Mouse (Mus musculus): ENCODE measurements around the gene Gstp2.
"Not testable (repeated sequence)": the region's sequence is repeated elsewhere in the genome, so short reads cannot be mapped to it uniquely, and the experiment has no call there.

Gene Gstp2

DNA sequence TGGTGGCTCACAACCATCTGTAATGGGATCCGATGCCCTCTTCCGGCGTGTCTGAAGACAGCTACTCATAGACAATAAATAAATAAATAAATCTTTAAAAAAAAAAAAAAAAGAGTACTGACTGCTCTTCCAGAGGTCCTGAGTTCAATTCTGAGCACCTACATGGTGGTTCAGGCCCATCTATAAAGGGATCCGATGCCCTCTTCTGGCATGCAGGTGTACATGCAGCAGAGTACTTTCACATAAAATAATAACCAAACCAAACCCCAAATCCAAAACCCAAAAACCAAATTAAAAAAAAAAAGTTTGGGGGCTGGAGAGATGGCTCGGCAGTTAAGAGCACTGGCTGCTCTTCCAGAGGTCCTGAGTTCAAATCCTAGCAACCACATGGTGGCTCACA, 3.2 kb upstream of the Gstp2 start:
- DNase-seq (ENCODE audit: low spot score) = not testable (repeated sequence)

GRCm38 (mm10) chr19:4047859-4048258, 2.0 kb upstream of the Gstp2 start:
- DNase-seq (ENCODE audit: low spot score) = peak; percentile 70

DNA sequence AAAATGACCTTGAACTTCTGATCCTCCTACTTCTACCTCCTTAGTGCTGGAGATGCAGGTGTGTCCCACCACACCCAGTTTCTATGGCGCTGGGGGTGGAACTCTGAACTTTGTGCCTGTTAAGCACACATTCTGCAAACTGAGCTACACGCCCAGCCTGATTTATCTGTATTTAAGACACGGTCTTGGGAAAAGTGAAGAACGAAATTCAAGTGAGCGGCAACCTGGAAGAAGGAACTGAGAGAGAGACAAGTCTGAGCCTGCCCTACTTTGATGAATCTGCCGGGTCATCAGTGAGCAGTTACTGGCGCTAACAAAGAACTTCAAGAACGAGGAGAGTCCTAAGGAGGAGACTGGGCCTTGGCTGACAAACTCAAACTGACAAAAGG, 1.0 kb upstream of the Gstp2 start:
- DNase-seq (ENCODE audit: low spot score) = no peak

- DNase-seq (ENCODE audit: low spot score) = not testable (repeated sequence)
These were observed 1.7 kb downstream of the Gstp2 start for GRCm38 (mm10) chr19:4044109-4044508.

GRCm38 (mm10) chr19:4042124-4042523, 3.7 kb downstream of the Gstp2 start:
- no peak for DNase-seq (ENCODE audit: low spot score)

- DNase-seq (ENCODE audit: low spot score) = not testable (repeated sequence)
These were observed 4.3 kb downstream of the Gstp2 start for GRCm38 (mm10) chr19:4041500-4041899.

DNA sequence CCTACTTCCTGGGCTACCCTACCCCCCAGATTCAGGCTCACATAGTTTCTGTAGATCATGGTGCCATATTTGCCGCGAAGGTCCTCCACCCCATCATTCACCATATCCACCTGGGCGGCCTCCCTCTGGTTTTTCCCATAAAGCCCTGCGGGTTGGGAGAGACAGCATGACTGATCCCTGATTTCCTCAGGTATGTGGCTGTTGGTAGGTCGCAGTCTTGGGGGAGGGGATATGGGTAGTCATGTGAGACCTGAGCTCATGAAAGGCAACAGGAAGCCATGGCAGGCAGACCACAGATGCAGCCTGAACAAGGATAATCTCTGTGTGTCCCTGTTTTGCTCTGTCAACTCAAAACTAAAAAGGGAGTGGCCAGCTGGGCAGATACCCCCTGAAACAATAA, 4.9 kb downstream of the Gstp2 start:
- DNase-seq (ENCODE audit: low spot score) = not testable (repeated sequence)

DNA sequence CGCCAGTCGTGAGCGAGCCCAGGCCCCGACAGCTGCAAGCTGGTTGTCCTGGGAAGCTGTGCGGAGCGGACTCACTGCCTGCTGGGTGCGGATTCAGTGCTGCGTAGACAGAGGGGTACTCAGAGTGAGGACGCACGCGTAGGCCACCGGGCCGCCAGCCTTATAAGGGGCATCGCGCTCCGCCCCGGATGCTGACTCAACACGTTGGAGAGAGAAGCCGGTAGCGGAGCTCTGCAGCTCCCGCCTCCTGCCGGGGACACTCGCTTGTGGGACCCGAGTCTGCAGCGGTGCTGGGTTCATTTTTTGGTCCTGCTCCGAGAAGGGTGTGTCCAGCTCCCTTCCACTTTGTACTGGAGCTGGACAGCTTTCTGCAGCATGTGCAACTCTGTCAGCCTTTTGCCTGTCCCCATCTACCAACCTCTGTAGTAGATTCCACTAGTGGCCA, 8.0 kb downstream of the Gstp2 start, which contains the start of gene Gstp1:
Gstp1 (minus strand) TSS at position 198 of the 445 bp plus-strand sequence.
- DNase-seq (ENCODE audit: low spot score) = peak; percentile 88

GRCm38 (mm10) chr19:4037154-4037787, 8.6 kb downstream of the Gstp2 start:
- DNase-seq (ENCODE audit: low spot score) = not testable (repeated sequence)

DNA sequence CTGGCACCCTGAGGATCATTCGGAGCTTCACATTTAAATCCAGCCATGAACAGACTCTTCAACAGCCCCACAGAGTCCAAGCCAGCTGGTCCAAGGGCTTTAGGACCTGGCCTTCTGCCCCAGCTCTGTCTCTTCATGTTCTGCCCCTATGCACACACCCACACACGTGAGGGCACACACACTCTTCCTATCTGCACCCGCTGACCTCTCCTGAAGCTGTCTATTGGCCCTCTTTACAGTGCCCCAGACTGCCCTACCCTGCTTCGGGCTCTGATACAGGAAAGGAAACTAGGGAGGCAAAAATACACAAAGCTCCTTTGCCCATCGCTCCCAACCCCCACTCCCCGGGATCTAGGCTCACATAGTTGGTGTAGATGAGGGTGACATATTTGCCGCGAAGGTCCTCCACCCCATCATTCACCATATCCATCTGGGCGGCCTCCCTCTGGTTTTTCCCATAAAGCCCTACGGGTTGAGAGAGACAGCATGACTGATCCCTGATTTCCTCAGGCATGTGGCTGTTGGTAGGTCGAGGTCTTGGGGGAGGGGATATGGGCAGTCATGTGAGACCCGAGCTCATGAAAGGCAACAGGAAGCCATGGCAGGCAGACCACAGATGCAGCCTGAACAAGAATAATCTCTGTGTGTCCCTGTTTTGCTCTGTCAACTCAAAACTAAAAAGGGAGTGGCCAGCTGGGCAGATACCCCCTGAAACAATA, 9.3 kb downstream of the Gstp2 start:
- no peak for DNase-seq (ENCODE audit: low spot score)

DNA sequence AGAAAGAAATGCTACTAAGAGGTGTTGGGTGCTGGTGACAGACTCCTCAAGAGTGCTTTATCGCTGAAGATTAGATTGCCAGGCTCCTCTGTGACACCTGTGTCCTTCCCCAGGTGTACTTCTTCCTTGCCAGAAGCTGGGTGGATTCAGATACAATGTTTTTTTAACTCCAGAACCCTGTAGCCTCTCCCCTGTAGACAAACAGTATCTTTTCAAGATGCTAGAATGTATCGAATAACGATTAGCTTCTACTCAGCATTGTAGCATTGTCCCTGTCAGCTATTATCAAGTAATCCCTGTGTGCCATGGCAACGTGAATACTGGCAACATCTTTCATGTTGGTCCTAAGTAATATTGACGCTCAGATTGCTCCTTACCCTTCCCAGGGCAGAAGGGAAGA, 12.1 kb downstream of the Gstp2 start:
- DNase-seq (ENCODE audit: low spot score) = no peak

- no peak for DNase-seq (ENCODE audit: low spot score)
These were observed 12.5 kb downstream of the Gstp2 start for GRCm38 (mm10) chr19:4033298-4033697.

DNA sequence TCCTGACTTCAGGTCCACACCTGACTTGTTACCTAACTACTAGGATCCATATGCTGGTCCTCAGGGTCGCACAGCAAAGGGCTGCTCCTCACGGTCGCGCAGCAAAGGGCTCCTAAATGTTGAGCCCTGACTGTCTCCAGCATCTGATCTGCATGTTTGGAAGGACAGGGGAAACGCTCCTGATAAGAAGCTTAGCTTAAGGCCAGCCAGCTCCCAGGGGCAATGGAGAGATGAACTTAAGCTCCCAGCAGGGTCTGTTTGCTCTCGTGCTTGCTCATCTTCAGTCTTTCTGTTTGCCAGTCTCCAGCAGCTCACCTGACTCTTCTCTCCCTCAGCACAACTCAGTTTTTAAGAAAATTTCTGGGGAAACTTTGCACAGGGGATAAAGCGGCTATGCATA, 13.2 kb downstream of the Gstp2 start:
- DNase-seq (ENCODE audit: low spot score) = no peak

DNA sequence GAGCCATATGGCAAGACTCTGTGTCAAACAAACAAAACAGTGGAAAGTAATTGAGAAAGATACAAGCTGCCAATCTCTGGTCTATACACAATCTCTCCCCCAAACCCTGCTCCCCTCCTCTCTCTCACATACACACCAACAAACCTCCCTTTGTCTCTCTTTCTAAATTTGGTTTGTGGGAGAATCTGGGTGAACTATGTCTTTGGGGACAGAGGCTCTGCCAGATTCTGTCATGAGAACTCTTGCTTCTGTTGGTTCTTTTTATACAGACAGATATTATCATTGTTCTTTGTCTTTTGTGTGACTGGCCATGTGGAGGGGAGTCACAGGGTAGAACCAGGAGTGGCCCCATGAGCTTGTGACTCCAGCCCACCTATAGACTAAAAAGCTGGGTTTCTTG, 18.2 kb downstream of the Gstp2 start:
- DNase-seq (ENCODE audit: low spot score) = no peak

GRCm38 (mm10) chr19:4023185-4023584, 22.6 kb downstream of the Gstp2 start:
- DNase-seq (ENCODE audit: low spot score) = no peak

DNA sequence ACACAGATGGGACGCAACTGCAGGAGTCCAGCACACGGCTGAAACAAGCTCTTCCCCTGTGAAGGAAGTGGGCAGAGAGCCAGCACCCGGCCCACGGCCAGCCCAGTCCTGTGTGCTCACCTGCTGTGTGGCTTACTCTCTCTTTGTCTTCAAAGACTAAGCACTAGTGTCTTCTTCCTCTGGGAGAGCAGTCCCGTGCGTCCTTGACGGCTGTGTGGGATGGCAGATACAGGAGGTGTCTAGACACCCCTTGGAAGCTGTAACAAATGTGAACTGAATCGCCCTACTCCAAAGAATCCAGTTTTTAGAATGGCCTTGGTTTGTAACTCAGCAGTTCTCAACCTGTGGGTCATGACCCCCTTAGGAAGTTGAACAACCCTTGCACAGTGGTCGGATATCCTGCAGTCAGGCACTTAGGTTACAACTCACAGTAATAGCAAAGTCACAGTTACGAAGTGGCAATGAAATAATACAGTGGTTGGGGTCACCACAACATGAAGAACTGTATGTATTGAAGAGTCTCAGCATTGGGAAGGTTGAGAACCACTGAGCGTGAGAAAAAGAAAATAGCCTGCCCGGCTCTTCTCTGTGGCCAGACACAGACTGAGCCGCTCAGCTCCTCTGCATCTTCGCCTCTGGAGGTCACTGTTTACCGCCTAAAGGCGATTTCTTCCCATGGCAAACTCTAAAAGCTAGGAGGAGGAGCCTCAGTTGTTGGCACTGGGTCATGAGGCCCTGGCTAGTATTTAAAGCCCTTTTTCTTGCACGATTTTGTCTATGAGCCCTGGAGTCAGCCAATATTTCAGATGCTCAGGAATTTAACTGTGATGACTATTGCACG, 26.9 kb downstream of the Gstp2 start:
- DNase-seq (ENCODE audit: low spot score) = peak; percentile 75

- DNase-seq (ENCODE audit: low spot score) = no peak
These were observed 27.8 kb downstream of the Gstp2 start for GRCm38 (mm10) chr19:4017921-4018587.

DNA sequence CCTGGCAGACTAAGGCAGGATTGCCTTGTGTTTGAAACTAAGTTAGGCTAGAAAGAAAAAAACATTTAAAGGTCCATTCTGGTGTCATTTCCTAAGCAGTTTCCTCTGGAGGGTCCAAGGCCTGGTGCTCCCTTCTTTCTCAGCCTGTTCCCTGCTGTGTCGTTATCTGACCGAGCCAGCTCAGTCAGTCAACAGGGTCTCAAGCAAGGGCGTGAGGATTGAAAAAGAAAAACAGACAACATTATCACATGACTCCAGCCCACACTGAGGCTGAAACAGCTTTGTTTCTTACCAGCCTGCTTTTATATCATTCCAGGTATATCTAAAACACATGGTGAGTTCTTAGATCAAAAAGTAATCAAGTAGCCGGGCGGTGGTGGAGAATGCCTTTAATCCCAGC, 30.2 kb downstream of the Gstp2 start:
- DNase-seq (ENCODE audit: low spot score) = no peak

DNA sequence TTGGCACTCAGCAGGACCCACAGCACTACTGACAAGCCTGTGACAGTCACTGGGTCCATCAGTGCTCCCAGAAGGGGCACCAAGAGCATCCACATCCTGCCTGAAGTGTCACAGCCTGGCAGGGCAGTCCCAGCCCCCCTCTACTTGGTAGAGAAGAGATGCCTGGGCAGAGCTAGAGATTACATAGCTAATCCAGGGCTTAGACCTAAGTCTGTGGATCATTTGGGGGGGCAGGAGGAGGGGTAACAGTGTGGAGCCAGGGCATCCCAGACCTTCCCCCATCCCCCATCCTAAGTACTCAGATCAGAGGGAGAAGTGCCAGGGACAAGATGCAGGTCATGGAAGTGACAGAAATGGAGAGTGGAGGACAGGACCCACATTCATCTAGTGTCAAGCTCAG, 31.0 kb downstream of the Gstp2 start:
- DNase-seq (ENCODE audit: low spot score) = no peak

DNA sequence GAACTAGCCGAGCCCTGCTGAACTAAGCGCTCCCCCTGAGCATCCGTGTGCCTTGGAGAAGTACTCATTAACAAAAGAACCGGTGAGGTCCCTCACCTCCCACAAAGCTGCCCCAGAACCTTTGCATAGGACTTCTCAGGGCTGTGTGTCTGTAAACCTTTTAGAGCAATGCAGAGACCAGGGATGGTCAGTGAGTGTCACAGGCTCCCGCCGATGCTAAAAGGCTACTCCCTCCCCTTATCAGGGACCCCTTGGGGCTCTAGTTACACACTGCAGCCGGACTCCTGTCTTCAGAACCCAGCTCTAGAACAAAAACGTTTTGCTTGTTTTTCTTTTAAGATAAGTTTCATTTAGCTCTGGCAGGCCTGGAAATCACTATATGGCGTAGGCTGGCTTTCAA, 32.8 kb downstream of the Gstp2 start:
- DNase-seq (ENCODE audit: low spot score) = no peak

GRCm38 (mm10) chr19:4012432-4013022, 33.3 kb downstream of the Gstp2 start, which contains the start of gene Ndufv1:
Gene Ndufv1, minus strand, starts transcription at chr19:4012806.
- peak; percentile 93 for DNase-seq (ENCODE audit: low spot score)

DNA sequence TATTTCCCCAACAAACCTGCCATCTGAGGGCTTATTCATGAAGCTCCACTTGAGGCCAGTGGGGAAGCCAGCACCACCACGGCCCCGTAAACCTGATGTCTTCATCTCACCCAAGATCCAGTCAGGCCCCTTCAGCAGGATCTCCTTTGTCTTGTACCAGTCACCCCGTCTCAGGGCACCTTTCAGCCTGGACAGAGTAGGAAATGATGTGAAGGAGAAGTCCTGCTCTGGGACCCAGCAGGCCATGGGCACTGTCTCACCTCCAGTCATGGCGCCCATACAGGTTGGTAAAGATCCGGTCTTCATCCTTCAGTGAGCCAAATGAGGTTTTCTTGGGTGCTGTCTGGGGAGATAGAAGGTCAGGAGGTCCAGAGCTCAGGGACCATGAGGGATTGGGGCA, 34.7 kb downstream of the Gstp2 start:
- no peak for DNase-seq (ENCODE audit: low spot score)
